Mouse (Mus musculus) WW6 (cell line): Measurements from ENCODE around the gene Platr17.
"Not testable (repeated sequence)": the region's sequence is repeated elsewhere in the genome, so short reads cannot be mapped to it uniquely, and the experiment has no call there.

Experiments
- DNase-seq: peaks from one replicate; pipeline ENCODE4 v3.0.0-alpha.2; 2013; ENCODE audit warnings: low read depth, low spot score

Gene Platr17

DNA sequence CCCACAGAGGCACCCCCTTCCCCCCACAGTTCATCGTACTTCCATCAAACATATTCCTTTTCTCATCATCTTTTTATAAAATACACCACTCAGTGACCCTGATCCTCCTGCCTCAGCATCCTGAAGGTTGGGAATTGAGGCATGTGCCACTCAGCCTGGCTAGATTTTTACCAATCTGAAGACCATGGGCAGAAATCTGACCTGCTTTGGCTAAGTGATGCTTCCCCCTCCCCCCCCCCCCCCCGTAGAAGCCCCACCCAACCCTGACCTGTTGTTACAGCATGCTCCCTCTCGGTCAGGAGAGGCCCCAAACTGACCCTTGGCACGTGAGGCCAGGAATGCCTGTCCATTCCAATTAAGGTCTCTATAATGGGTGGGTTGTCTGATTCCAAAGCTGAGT lies at the start of gene Platr17:
Gene Platr17, plus strand, starts transcription at position 301 of the 400 bp plus-strand sequence.
- not testable (repeated sequence) for DNase-seq

DNA sequence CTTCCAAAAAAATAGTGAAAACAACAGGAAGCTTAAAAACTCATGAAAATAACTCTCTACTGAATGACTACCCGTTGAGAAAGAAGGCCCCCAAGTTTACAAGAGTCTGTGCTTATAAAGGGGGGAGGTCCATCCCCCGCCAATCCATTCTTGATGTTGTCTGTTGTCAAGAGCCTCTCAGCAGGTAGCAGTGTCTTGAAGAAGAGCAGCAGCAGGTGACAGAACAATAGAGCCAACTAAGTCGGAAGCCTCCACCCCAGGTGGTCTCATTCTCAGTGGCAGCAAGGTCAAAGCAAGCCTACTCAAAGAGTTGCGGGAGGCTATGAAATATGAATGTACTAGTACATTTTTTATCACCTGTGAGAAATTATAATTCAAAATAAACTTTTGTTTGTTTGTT lies 47.1 kb upstream of the Platr17 start:
- DNase-seq, result no peak

DNA sequence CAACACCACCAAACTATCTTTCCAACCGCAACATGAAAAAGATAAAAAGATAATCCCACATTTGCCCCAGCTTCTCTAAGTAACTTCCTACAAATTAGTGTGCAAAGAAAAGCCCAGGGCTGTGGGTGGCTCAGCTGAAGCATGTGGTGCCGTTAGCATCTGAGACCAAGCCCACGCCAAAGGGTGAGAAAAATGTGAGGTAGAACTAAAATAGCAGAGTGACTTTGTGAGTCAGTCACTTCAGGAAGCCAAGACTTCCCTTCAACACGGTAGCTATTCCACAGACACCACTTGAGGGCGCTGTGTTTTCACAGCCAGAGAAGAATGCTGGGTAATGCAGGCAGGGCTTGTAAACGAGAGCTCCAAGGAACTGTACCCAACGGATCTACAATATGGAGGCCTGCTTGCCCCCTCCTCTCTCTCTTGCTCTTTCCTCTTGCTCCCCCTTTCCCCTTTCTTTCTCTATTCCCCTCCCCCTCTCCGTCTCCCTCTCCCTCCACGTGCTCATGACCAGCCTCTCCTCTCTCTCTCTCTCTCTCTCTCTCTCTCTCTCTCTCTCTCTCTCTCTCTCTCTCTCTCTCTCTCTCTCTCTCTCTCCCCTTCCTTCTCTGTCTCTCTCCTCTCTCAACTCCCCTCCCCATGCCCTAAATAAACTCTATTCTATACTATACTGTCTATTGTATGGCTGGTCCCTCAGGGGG lies 39.5 kb upstream of the Platr17 start:
- peak; percentile 74 for DNase-seq

DNA sequence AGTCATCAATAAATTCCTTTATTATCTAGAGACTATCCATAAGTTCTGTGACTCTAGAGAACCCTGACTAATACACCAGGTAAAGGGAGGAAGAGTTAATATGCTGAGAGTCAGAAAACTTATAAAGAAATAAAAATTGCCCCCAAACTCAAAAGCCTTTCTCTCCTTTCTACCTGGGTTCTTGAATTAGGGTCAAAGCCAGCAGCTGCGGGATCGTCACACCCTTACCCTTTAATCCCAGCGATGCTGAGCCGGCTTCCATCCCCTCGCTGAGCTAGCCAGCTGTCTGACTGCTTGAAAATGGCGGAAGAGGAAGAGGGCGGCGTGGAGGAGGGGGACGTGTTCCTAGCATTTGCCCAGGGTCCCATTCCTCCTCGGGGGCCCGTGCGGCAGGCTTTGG lies 31.4 kb upstream of the Platr17 start, which contains the start of gene Gm7029:
Gene Gm7029, plus strand, starts transcription at position 301 of the 400 bp plus-strand sequence.
- DNase-seq, result not testable (repeated sequence)

DNA sequence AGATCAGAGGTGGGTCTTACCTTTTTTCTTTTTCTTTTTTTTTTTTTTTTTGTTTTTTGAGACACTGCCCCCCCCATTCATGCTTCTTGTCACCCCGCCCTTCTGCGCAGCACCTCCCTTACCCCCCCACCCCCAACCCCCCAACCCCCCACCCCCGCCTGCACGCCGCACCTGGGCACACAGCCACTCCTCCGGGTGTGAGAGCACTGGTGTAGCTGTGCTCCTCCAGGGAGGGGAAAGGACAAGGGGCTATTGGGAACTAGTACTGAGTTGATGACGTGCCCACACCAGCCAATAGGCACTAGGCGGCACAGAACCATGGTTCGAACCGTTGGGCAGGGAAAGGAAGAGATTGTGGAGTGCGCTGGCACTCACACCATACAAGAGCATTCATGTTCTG lies 30.5 kb upstream of the Platr17 start:
- DNase-seq, result no peak

DNA sequence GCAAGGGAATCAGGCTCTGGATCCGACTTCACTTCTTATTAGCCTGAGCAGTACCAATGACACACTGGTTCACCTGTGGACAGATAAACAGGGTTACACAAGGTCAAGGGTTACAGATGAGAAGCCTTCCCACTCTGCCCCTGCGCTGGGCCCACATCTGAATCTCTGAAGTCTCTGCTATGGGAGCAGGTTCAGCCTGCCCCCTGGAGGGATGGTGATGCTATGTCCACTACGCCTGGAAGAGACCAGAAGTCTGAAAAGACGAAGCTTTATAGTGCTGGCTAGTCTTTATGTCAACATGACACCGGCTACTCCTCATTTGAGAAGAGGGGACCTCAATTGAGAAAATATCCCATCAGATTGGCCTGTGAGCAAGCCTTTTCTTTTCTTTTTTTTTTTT lies 29.1 kb upstream of the Platr17 start:
- not testable (repeated sequence) for DNase-seq

DNA sequence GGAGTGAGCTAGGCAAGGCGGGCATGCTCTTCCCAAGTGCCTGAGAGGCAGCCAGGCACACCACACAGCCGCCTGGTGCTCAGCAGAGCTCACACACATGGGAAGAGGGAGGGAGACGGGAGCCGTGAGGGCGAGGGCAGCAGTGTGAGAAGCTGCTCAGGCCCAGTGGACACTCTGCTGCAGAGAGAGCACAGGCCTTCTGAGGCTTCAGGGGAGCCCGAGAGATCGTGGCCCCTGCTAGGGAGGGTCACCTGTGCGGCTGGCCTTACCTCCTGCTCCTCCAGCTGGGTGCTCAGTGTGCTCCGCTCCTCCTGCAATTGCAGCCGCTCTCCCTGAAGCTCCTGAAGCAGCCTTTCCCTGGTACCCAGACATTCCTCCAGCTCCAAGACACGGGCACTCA lies 20.6 kb upstream of the Platr17 start:
- DNase-seq, result not testable (repeated sequence)

DNA sequence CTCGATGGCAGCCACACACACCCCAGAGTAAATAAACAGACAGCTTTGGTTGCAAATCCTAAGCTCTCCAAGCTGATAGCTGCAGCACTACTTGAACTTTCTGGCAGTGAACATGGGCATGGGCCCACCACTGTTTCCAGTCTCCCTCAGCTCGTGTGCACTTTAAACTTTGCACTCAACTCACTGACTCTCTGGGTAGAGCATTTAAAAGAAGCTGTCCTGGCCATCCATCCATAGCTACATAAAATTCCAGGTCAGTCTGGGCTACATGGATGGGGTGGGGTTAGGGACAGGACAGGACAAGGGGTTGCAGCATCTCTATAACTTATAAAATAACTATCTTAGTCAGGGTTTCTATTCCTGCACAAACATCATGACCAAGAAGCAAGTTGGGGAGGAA lies 17.1 kb upstream of the Platr17 start:
- not testable (repeated sequence) for DNase-seq

DNA sequence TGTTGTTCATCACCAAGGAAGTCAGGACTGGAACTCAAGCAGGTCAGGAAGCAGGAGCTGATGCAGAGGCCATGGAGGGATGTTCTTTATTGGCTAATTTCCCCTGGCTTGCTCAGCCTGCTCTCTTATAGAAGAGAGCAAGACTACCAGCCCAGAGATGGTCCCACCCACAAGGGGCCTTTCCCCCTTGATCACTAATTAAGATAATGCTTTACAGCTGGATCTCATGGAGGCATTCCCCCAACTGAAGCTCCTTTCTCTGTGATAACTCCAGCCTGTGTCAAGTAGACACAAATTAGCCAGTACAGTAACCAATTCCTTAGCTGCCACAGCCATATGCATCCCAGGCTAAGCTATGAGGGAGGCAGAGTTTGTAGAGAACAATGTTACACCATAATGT lies 16.7 kb upstream of the Platr17 start:
- DNase-seq, result not testable (repeated sequence)

DNA sequence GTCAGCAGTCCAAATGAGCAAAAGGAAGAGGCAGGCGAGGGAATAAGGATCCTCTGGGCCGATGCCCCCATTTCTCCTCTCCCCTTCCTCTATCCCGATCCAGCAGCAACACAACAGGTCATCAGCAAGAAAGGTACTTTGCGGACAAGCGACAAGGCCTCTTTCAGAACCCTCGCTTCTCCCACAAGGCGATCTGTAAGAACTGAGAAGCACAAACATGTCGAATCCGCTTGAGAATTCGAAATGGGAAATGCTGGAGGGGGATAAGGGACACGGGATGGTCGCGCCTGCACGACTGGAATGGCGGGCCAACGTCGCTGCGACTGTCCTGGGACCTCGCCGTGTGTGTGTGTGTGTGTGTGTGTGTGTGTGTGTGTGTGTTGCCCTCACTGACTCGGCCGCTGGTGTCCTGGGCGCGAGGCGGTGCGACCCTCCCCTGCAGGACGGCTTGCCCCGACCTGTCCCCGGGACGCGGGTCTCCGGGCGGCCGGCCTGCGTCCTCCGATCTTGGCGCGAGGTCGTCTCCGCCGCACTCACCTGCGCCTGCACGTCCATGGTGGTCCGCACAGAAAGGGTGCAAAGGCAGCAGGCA lies 14.9 kb upstream of the Platr17 start:
- DNase-seq, result not testable (repeated sequence)

DNA sequence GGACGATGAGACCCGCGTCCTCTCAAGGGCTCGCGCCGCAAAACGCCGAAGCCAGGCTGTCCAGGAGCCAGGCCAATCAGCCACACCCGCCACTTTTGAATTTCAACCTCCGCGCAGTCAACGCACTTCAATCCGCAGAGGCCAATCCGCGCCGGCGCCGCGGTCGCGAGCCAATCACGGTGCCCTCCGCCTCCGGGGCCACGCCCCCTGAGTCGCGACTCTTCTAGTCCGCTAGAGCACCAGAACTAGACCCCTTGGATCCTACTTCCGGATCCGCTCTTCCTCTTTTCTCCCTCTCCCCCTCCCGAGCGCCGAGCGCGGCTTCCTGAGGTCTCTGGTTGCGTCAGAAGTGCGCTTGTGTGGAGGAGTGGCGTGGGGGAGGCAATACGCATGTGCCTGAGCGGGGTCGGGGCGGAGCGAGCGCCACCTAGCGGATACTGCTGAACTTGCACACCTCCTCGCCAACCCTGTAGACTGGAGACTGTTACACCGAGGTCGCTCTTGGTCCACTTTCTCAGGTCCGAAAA lies 14.3 kb upstream of the Platr17 start, which contains the start of gene Kifc1:
Gene Kifc1, minus strand, starts transcription at position 129 of the 527 bp plus-strand sequence.
- peak; percentile 97 for DNase-seq

DNA sequence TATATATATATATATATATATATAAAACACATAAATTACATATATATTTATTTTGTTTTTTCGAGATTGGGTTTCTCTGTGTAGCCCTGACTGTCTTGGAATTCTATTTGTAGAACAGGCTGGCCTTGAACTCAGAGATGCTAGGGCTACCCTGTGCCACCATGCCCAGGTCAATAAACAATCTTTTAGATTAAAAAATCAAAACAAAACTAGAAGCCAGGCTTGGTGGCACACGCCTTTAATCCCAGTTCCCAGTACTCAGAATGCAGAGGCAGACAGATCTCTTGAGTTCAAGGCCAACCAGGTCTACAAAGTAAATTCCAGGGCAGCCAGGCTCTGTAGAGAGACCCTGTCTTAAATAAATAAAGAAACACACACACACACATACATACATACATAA lies 13.6 kb upstream of the Platr17 start:
- no peak for DNase-seq

DNA sequence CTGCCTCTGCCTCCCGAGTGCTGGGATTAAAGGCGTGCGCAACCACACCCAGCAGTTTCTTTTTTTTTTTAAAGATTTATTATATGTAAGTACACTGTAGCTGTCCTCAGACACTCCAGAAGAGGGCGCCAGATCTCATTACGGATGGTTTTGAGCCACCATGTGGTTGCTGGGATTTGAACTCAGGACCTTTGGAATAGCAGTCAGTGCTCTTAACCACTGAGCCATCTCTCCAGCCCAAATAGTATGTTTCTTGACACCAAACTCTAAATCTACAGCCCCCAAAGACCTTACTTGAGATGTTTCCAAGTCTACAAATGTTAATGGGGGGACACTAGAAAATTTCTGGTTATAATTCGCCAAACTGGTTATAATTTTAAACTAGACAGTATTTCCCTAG lies 13.0 kb upstream of the Platr17 start:
- not testable (repeated sequence) for DNase-seq

DNA sequence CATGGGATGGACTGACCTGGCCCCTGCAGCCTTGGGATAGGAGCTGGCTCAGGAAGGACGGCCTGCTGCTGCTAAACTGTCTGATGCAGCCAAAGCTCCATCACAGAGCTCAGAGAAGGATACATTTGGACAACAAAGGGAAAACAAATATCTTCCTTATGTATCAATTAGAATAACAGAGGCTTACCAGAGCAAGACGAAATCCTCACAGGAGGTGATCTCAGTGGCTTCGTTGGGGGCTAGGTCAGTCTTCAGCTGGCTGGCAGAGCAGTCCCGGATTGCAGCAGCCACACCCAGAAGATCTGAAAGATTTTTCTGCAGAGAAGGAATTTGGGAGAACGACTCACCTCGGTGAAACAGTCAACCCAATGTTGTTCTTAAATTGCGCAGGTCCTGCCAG lies 12.5 kb upstream of the Platr17 start:
- no peak for DNase-seq

DNA sequence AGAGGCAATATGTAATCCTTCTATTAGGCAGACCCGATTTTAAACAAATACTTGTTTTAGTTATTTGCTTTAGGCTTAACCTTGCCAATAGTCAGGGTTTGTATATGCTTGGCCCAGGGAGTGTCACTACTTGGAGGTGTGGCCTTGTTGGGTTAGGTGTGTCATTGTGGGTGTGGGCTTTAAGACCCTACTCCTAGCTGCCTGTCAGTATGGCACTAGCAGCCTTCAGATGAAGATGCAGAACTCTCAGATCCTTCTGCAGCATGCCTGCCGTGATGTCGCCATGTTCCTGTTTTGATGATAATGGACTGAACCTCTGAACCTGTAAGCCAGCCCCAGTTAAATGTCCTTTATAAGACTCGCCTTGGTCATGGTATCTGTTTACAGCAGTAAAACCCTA lies 11.9 kb upstream of the Platr17 start:
- not testable (repeated sequence) for DNase-seq

DNA sequence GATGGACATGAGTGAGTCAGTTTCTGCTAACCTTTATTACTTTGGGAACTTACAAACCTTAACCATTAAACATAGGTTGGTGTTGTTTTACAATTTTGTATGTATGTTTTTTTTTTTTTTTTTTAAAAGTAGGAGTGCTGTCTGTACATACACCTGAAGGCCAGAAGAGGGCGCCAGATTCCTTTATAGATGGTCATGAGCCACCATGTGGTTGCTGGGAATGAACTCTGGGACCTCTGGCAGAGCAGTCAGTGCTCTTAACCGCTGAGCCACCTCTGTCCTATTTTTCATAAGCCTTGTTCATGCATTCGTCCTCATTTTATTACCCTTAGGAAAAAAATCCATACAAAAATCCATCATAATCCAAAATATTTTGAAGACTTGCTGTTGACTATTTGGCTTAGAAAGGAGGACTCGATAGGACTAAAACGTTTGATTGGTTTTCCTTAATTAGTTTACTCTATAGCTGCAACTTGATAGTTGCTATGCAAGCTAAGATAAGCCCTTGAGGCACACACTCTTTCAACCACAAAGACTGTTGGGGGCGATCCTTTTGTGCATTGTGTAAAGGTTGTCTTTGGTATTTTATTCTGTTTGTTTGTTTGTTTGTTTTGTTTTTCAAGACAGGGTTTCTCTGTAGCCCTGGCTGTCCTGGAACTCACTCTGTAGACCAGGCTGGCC lies 7.7 kb upstream of the Platr17 start:
- DNase-seq, result no peak

DNA sequence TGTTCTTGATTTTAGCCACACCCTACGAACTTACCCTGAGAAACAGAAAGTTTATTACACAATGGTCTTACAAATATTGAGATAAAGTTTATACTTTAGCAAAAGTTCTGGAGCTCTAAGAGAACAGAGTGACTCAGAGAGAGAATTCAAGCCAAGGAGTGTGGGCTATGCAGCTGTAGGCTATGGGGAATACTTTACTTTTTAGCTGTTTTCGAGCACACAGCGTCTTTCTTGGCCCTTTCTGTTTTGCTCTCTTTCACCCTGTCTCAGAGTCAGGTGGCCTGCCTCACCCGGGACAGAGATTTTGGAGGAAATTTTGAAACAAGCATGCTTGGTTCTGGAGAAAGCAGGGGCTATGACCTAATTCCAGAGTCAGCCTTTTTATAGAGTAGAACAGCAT lies 6.7 kb upstream of the Platr17 start:
- DNase-seq, result not testable (repeated sequence)

DNA sequence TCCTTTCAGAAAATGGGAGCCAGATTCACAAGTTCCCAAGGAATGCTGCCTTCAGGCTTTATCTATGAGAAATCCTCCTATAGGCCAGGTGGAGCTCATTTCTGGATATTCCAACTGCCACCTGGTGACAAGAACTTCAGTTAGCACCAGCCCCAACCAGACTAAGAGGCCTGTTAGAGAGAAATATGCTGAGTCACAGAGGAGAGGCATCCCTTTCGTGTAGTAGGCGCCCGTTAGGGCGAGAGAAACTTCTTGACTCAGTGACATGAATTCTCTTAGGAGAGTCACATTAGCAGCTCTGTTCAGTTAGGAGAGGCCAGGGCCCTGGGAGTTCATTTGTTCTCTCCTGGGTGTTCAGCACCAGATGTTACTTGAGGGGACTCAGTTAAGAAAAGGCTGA lies 5.3 kb upstream of the Platr17 start:
- no peak for DNase-seq

DNA sequence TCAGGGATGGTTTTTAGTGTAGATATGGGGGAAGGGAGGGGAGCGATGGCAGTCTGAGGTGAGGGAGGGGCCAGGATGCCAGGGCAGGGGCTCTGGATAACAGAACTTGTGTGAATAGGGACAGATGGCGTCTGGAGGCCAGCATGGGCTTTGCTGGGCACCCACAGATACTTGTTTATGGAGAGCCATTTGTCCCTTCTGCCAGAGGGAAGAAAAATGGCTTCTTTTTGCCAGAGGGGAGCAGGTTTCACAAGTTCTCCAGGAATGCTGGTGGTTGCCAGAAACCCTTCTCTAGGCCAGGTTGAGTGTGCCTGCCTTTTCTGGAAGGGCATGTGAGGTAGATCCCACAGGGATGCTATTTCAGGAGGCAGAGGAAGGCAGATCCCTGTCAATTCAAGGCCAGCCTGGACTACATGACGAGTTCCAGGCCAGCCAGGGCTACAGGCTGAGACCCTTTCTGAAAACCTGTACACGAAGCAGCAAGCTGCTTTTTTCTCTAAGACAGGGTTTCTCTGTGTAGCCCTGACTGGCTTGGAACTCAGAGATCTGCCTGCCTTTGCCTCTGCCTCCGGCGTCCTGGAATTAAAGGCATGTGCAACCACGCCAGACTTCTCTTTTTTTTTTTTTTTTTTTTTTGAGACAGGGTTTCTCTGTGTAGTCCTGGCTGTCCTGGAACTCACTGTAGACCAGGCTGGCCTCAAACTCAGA lies 4.5 kb upstream of the Platr17 start:
- no peak for DNase-seq

DNA sequence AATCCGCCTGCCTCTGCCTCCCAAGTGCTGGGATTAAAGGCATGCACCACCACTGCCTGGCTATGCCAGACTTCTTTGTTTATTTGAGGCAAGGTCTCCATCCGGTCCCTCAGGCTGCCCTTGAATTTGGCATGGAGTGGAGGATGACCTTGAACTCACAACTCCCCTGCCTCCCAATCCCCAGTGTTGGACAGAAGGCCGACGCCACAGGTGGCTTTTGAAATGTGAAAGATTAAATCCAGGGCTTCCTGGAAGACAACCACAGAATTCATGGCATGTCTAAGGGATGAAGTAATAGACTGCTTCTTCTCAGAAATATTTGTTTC lies 4.0 kb upstream of the Platr17 start:
- DNase-seq, result no peak

DNA sequence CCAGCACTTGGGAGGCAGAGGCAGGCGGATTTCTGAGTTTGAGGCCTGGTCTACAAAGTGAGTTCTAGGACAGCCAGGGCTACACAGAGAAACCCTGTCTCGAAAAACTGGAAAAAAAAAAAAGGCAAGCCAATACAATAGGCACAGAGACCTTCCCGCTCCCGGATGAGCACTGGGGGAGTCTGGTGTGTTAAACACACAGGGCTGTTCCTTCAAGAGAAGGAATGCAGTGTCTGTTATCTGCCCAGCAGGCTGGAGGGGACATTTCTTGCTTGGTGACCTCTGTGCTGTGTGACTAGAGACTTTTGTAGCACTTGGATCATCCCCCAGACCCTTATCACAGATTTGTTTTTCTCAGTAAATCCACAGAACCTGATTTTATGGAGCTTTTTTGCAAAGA lies 3.3 kb upstream of the Platr17 start:
- DNase-seq, result no peak

DNA sequence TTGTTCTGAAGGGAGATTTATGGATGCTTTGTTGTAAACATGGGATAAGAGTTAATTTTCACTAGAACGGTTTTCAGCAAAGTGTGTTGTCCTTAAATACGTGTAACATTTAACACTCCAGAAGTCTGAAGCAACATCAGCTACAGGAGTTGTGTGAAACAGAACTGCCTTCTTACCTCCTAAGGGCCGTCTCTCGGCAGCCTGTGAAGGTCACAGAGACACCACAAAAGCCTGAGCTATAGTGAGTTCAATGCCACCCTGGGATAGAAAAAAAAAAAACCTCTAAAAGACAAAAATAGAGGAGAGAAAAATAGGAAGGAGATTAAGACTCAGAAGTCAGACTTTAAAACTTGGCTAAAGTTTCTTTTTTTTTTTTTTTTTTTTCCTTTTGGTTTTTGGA lies 2.9 kb upstream of the Platr17 start:
- no peak for DNase-seq
